Mouse (Mus musculus): Measurements from ENCODE around the gene E2f1.

Gene E2f1

GRCm38 (mm10) chr2:154583906-154584872, 14.5 kb upstream of the E2f1 start:
- DNase-seq (ENCODE audit: low spot score in 2 of 2), result no peak

GRCm38 (mm10) chr2:154581421-154581820, 11.7 kb upstream of the E2f1 start:
- DNase-seq (ENCODE audit: low spot score in 2 of 2), result no peak

- DNase-seq (ENCODE audit: low spot score in 2 of 2), result no peak
Observed at GRCm38 (mm10) chr2:154580586-154580985, 10.9 kb upstream of the E2f1 start.

- no peak for DNase-seq (ENCODE audit: low spot score in 2 of 2)
Observed at GRCm38 (mm10) chr2:154577744-154578067, 8.0 kb upstream of the E2f1 start.

- no peak for DNase-seq (ENCODE audit: low spot score in 2 of 2)
Observed at GRCm38 (mm10) chr2:154576876-154577743, 7.4 kb upstream of the E2f1 start.

- DNase-seq (ENCODE audit: low spot score in 2 of 2), result peak in 1 of 2 experiments; percentile 37
Observed at GRCm38 (mm10) chr2:154574271-154574670, 4.6 kb upstream of the E2f1 start.

- no peak for DNase-seq (ENCODE audit: low spot score in 2 of 2)
Observed at GRCm38 (mm10) chr2:154572996-154573395, 3.3 kb upstream of the E2f1 start.

- no peak for DNase-seq (ENCODE audit: low spot score in 2 of 2)
Observed at GRCm38 (mm10) chr2:154571976-154572375, 2.3 kb upstream of the E2f1 start.

GRCm38 (mm10) chr2:154571266-154571665, 1.6 kb upstream of the E2f1 start:
- no peak for DNase-seq (ENCODE audit: low spot score in 2 of 2)

- no peak for DNase-seq (ENCODE audit: low spot score in 2 of 2)
Observed at GRCm38 (mm10) chr2:154570666-154571065, 974 bp upstream of the E2f1 start.

- peak in 1 of 2 experiments; percentile 48 for DNase-seq (ENCODE audit: low spot score in 2 of 2)
Observed at GRCm38 (mm10) chr2:154569071-154569748, 482 bp downstream of the E2f1 start.

- no peak for DNase-seq (ENCODE audit: low spot score in 2 of 2)
Observed at GRCm38 (mm10) chr2:154568329-154569070, 1.2 kb downstream of the E2f1 start.

- DNase-seq (ENCODE audit: low spot score in 2 of 2), result no peak
Observed at GRCm38 (mm10) chr2:154567766-154568165, 1.9 kb downstream of the E2f1 start.

- no peak for DNase-seq (ENCODE audit: low spot score in 2 of 2)
Observed at GRCm38 (mm10) chr2:154566641-154567040, 3.1 kb downstream of the E2f1 start.

GRCm38 (mm10) chr2:154565562-154565961, 4.1 kb downstream of the E2f1 start:
- DNase-seq (ENCODE audit: low spot score in 2 of 2), result no peak

- DNase-seq (ENCODE audit: low spot score in 2 of 2), result no peak
Observed at GRCm38 (mm10) chr2:154563612-154564170, 6.0 kb downstream of the E2f1 start.

GRCm38 (mm10) chr2:154558264-154559039, 11.2 kb downstream of the E2f1 start, which contains the start of gene Necab3:
Gene Necab3 (minus strand): TSS chr2:154558890.
- peak in 1 of 2 experiments; percentile 35 for DNase-seq (ENCODE audit: low spot score in 2 of 2)

GRCm38 (mm10) chr2:154557184-154557832, 12.4 kb downstream of the E2f1 start:
- no peak for DNase-seq (ENCODE audit: low spot score in 2 of 2)

GRCm38 (mm10) chr2:154555235-154555634, 14.5 kb downstream of the E2f1 start:
- DNase-seq (ENCODE audit: low spot score in 2 of 2), result no peak

Measured in natural killer cell, adult 2 months (primary cell).